Mouse (Mus musculus) neural tube, embryonic 12.5 days (tissue): ENCODE results near the gene Stxbp6. TPM values are rescaled to one million over a fixed set of nuclear protein-coding genes. Genes with fewer than 3 reads are reported as not detected.

ENCODE experiments used
- ATAC-seq: fragments of 200-750 bp; cut with Nextera tagmentation; 2 replicates; pipeline ENCODE4 v1.8.0; 2017; ENCODE audit warnings: low read depth, mild to moderate bottlenecking, moderate TSS enrichment, moderate library complexity; ENCODE audit not compliant: low FRiP score
- H3K27ac ChIP-seq: fragments of 300-500 bp; sonication (generic); 2 replicates; pipeline ENCODE4 v1.5.1; 2016
- H3K27me3 ChIP-seq: fragments of 300-500 bp; sonication (generic); replicated peaks from 2 replicates; pipeline ENCODE4 v1.6.1; 2016; ENCODE audit warnings: mild to moderate bottlenecking
- H3K36me3 ChIP-seq: fragments of 300-500 bp; sonication (generic); 2 replicates; pipeline ENCODE4 v1.6.1; 2016; ENCODE audit warnings: mild to moderate bottlenecking
- H3K4me1 ChIP-seq: fragments of 300-500 bp; sonication (generic); 2 replicates; pipeline ENCODE4 v1.6.1; 2016
- H3K4me2 ChIP-seq: fragments of 300-500 bp; sonication (generic); replicated peaks from 2 replicates; pipeline ENCODE4 v1.6.1; 2016; ENCODE audit warnings: mild to moderate bottlenecking
- H3K4me3 ChIP-seq: fragments of 300-500 bp; sonication (generic); 2 replicates; pipeline ENCODE4 v1.5.1; 2016
- H3K9ac ChIP-seq: fragments of 300-500 bp; sonication (generic); 2 replicates; pipeline ENCODE4 v1.6.1; 2016; ENCODE audit warnings: mild to moderate bottlenecking
- H3K9me3 ChIP-seq: fragments of 300-500 bp; sonication (generic); 2 replicates; pipeline ENCODE4 v1.6.1; 2016; ENCODE audit warnings: mild to moderate bottlenecking
- WGBS: fragments of 180-500 bp; shearing (Covaris S2); methylation state at CpG from one replicate; pipeline ENCODE4 v1.1.7; 2016; 5-methylcytosine and 5-hydroxymethylcytosine counted together
- polyA plus RNA-seq: library from polyadenylated mRNA; unstranded; fragments of >200 nt; fragmentation: Nextera tagmentation; extraction: Ambion mirVana; gene quantifications from 2 replicates; pipeline ENCODE4 v1.2.1, GENCODE M21; 2016

Gene Stxbp6
- polyA plus RNA-seq, 1 experiment from 2014 or later = 10.9 TPM

- no peak overlapping the region for H3K9ac ChIP-seq
- no peak for ATAC-seq
- 75% methylated on average over 1 of the region's 1 CpGs for WGBS
Observed at GRCm38 (mm10) chr12:44896460-44896859, 178.0 kb downstream of the Stxbp6 start.

GRCm38 (mm10) chr12:44889677-44890393 is 184.7 kb downstream of the Stxbp6 start:
- ATAC-seq = no peak
- WGBS = 93% methylated on average over 6 of the region's 6 CpGs
- H3K27me3 ChIP-seq = no peaks in the 10 kb centered on the region
- no peak overlapping the region for H3K27ac ChIP-seq
- H3K36me3 ChIP-seq = no peaks in the 10 kb centered on the region
- H3K9me3 ChIP-seq = no peaks in the 10 kb centered on the region
- H3K9ac ChIP-seq = no peak overlapping the region
- no peak overlapping the region for H3K4me3 ChIP-seq
- no peak overlapping the region for H3K4me2 ChIP-seq
- no peaks in the 10 kb centered on the region for H3K4me1 ChIP-seq

More at GRCm38 (mm10) chr12:44896460-44896859, 178.0 kb downstream of the Stxbp6 start:
- Histone ChIP-seq H3K4me1 (no peaks in the 10 kb centered on the region), H3K4me2 (no peak overlapping the region), H3K4me3 (no peak overlapping the region), H3K36me3 (no peaks in the 10 kb centered on the region), H3K27me3 (no peaks in the 10 kb centered on the region), H3K9me3 (no peaks in the 10 kb centered on the region), H3K27ac (no peak overlapping the region)

GRCm38 (mm10) chr12:44886826-44887225 is 187.7 kb downstream of the Stxbp6 start:
- Histone ChIP-seq H3K27me3 (no peaks in the 10 kb centered on the region), H3K9ac (no peak overlapping the region), H3K4me2 (no peak overlapping the region), H3K9me3 (no peaks in the 10 kb centered on the region), H3K27ac (no peak overlapping the region), H3K36me3 (no peaks in the 10 kb centered on the region), H3K4me1 (no peaks in the 10 kb centered on the region), H3K4me3 (no peak overlapping the region)
- WGBS = 51% methylated on average over 3 of the region's 3 CpGs
- no peak for ATAC-seq

GRCm38 (mm10) chr12:44872697-44873096 is 201.8 kb downstream of the Stxbp6 start:
- H3K4me3 ChIP-seq = no peak overlapping the region
- ATAC-seq = no peak
- WGBS = 49% methylated on average over 2 of the region's 2 CpGs
- no peaks in the 10 kb centered on the region for H3K36me3 ChIP-seq
- no peaks in the 10 kb centered on the region for H3K9me3 ChIP-seq
- H3K27ac ChIP-seq = no peak overlapping the region
- no peak overlapping the region for H3K4me2 ChIP-seq
- no peaks in the 10 kb centered on the region for H3K27me3 ChIP-seq
- H3K4me1 ChIP-seq = no peaks in the 10 kb centered on the region
- H3K9ac ChIP-seq = no peak overlapping the region

- WGBS = 88% methylated on average over 3 of the region's 3 CpGs
- no peaks in the 10 kb centered on the region for H3K4me1 ChIP-seq
Observed at GRCm38 (mm10) chr12:44865442-44865841, 209.1 kb downstream of the Stxbp6 start.

GRCm38 (mm10) chr12:44859454-44859853 is 215.1 kb downstream of the Stxbp6 start:
- Histone ChIP-seq H3K9ac (no peak overlapping the region), H3K9me3 (no peaks in the 10 kb centered on the region), H3K4me1 (peaks cover 4% of the 10 kb centered on the region; the same call in 1 of the 2 replicates), H3K36me3 (no peaks in the 10 kb centered on the region), H3K27me3 (no peaks in the 10 kb centered on the region), H3K4me2 (no peak overlapping the region), H3K27ac (no peak overlapping the region), H3K4me3 (no peak overlapping the region)
- 41% methylated on average over 5 of the region's 5 CpGs for WGBS
- ATAC-seq = no peak

More at GRCm38 (mm10) chr12:44865442-44865841, 209.1 kb downstream of the Stxbp6 start:
- Histone ChIP-seq H3K9ac (no peak overlapping the region), H3K27me3 (no peaks in the 10 kb centered on the region), H3K4me3 (no peak overlapping the region), H3K9me3 (no peaks in the 10 kb centered on the region), H3K27ac (no peak overlapping the region), H3K36me3 (no peaks in the 10 kb centered on the region), H3K4me2 (no peak overlapping the region)
- no peak for ATAC-seq

- H3K4me1 ChIP-seq = peaks cover 4% of the 10 kb centered on the region; the same call in 1 of the 2 replicates
- H3K9me3 ChIP-seq = no peaks in the 10 kb centered on the region
- no peak overlapping the region for H3K9ac ChIP-seq
- H3K4me3 ChIP-seq = no peak overlapping the region
- H3K4me2 ChIP-seq = no peak overlapping the region
- ATAC-seq = peak; percentile 72
- H3K27ac ChIP-seq = no peak overlapping the region
- 51% methylated on average over 4 of the region's 4 CpGs for WGBS
- H3K36me3 ChIP-seq = no peaks in the 10 kb centered on the region
- H3K27me3 ChIP-seq = no peaks in the 10 kb centered on the region
Observed at GRCm38 (mm10) chr12:44858110-44858885, 216.2 kb downstream of the Stxbp6 start.

GRCm38 (mm10) chr12:44852024-44852423 is 222.5 kb downstream of the Stxbp6 start:
- Histone ChIP-seq H3K27me3 (no peaks in the 10 kb centered on the region), H3K4me2 (no peak overlapping the region), H3K4me1 (no peaks in the 10 kb centered on the region), H3K36me3 (no peaks in the 10 kb centered on the region), H3K27ac (no peak overlapping the region), H3K9ac (no peak overlapping the region), H3K9me3 (no peaks in the 10 kb centered on the region), H3K4me3 (no peak overlapping the region)
- no peak for ATAC-seq
- WGBS = 64% methylated on average over 1 of the region's 1 CpGs

- H3K4me3 ChIP-seq = no peak overlapping the region
- no peak overlapping the region for H3K27ac ChIP-seq
- H3K27me3 ChIP-seq = no peaks in the 10 kb centered on the region
- H3K9ac ChIP-seq = no peak overlapping the region
- no peaks in the 10 kb centered on the region for H3K36me3 ChIP-seq
- H3K4me2 ChIP-seq = no peak overlapping the region
- H3K9me3 ChIP-seq = no peaks in the 10 kb centered on the region
- 78% methylated on average over 1 of the region's 1 CpGs for WGBS
- no peak for ATAC-seq
- H3K4me1 ChIP-seq = no peaks in the 10 kb centered on the region
Observed at GRCm38 (mm10) chr12:44850516-44850915, 224.0 kb downstream of the Stxbp6 start.

- 55% methylated on average over 3 of the region's 3 CpGs for WGBS
- H3K4me3 ChIP-seq = no peak overlapping the region
Observed at GRCm38 (mm10) chr12:44848483-44849221, 225.9 kb downstream of the Stxbp6 start.

GRCm38 (mm10) chr12:44840585-44840984 is 233.9 kb downstream of the Stxbp6 start:
- no peak overlapping the region for H3K4me3 ChIP-seq
- H3K9ac ChIP-seq = no peak overlapping the region
- no peak for ATAC-seq
- H3K4me1 ChIP-seq = peaks cover 10% of the 10 kb centered on the region; the same call in 1 of the 2 replicates
- no peaks in the 10 kb centered on the region for H3K27me3 ChIP-seq
- H3K27ac ChIP-seq = no peak overlapping the region
- 56% methylated on average over 2 of the region's 2 CpGs for WGBS
- no peaks in the 10 kb centered on the region for H3K9me3 ChIP-seq
- H3K36me3 ChIP-seq = no peaks in the 10 kb centered on the region
- H3K4me2 ChIP-seq = no peak overlapping the region

More at GRCm38 (mm10) chr12:44848483-44849221, 225.9 kb downstream of the Stxbp6 start:
- Histone ChIP-seq H3K27me3 (no peaks in the 10 kb centered on the region), H3K27ac (no peak overlapping the region), H3K36me3 (no peaks in the 10 kb centered on the region), H3K9me3 (no peaks in the 10 kb centered on the region), H3K4me2 (no peak overlapping the region), H3K9ac (no peak overlapping the region), H3K4me1 (no peaks in the 10 kb centered on the region)
- peak; percentile 73 for ATAC-seq
